Mouse (Mus musculus) limb, embryonic 10.5 days (tissue): ENCODE measurements around the gene Igfbp7. TPM values are rescaled to one million over a fixed set of nuclear protein-coding genes. Genes with fewer than 3 reads are reported as not detected.

Experiments
- DNase-seq: peaks from one replicate; pipeline ENCODE4 v3.0.0-alpha.2; 2017; ENCODE audit warnings: low spot score
- H3K27ac ChIP-seq: fragments of 300-500 bp; sonication (generic); 2 replicates; pipeline ENCODE4 v1.5.1; 2016; ENCODE audit warnings: mild to moderate bottlenecking
- H3K27me3 ChIP-seq: fragments of 300-500 bp; sonication (generic); 2 replicates; pipeline ENCODE4 v1.6.1; 2016; ENCODE audit warnings: low read depth, mild to moderate bottlenecking; ENCODE audit not compliant: poor library complexity, severe bottlenecking
- H3K36me3 ChIP-seq: fragments of 300-500 bp; sonication (generic); 2 replicates; pipeline ENCODE4 v1.6.1; 2016; ENCODE audit warnings: mild to moderate bottlenecking, moderate library complexity
- H3K4me1 ChIP-seq: fragments of 300-500 bp; sonication (generic); 2 replicates; pipeline ENCODE4 v1.6.1; 2016
- H3K4me3 ChIP-seq: fragments of 300-500 bp; sonication (generic); 2 replicates; pipeline ENCODE4 v1.5.1; 2016; ENCODE audit warnings: mild to moderate bottlenecking, moderate library complexity
- H3K9me3 ChIP-seq: fragments of 300-500 bp; sonication (generic); replicated peaks from 2 replicates; pipeline ENCODE4 v1.6.1; 2016; ENCODE audit warnings: mild to moderate bottlenecking
- WGBS: fragments of 180-500 bp; shearing (Covaris S2); methylation state at CpG from one replicate; pipeline ENCODE4 v1.1.7; 2016; 5-methylcytosine and 5-hydroxymethylcytosine counted together
- polyA plus RNA-seq: library from polyadenylated mRNA; unstranded; fragments of >200 nt; fragmentation: Nextera tagmentation; extraction: Ambion mirVana; gene quantifications from 2 replicates; pipeline ENCODE4 v1.2.1, GENCODE M21; 2016

The Igfbp7 gene
- polyA plus RNA-seq, 1 experiment from 2014 or later = 1.3 TPM

- H3K4me3 ChIP-seq = peak overlapping the region; percentile 37
- 13% methylated on average over 16 of the region's 16 CpGs for WGBS
- DNase-seq = peak; percentile 94
- H3K36me3 ChIP-seq = peaks cover 18% of the 10 kb centered on the region
- no peaks in the 10 kb centered on the region for H3K9me3 ChIP-seq
- H3K27me3 ChIP-seq = no peaks in the 10 kb centered on the region
- H3K27ac ChIP-seq = no peak overlapping the region
- H3K4me1 ChIP-seq = peaks cover 58% of the 10 kb centered on the region
Measured at GRCm38 (mm10) chr5:77354361-77354787, 53.5 kb downstream of the Igfbp7 start.

GRCm38 (mm10) chr5:77351691-77352090 lies 56.1 kb downstream of the Igfbp7 start:
- Histone ChIP-seq H3K4me3 (no peak overlapping the region), H3K4me1 (peaks cover 38% of the 10 kb centered on the region), H3K9me3 (no peaks in the 10 kb centered on the region), H3K27ac (no peak overlapping the region), H3K27me3 (no peaks in the 10 kb centered on the region), H3K36me3 (peaks cover 45% of the 10 kb centered on the region)
- WGBS = 80% methylated on average over 9 of the region's 9 CpGs
- DNase-seq = no peak

GRCm38 (mm10) chr5:77349971-77350658 lies 57.7 kb downstream of the Igfbp7 start:
- no peak for DNase-seq
- WGBS = 94% methylated on average over 15 of the region's 15 CpGs
- Histone ChIP-seq H3K4me3 (no peak overlapping the region), H3K27me3 (no peaks in the 10 kb centered on the region), H3K27ac (no peak overlapping the region), H3K4me1 (peaks cover 23% of the 10 kb centered on the region), H3K9me3 (no peaks in the 10 kb centered on the region), H3K36me3 (peaks cover 61% of the 10 kb centered on the region)

GRCm38 (mm10) chr5:77348901-77349300 lies 58.9 kb downstream of the Igfbp7 start:
- H3K9me3 ChIP-seq = no peaks in the 10 kb centered on the region
- no peak overlapping the region for H3K4me3 ChIP-seq
- 96% methylated on average over 8 of the region's 8 CpGs for WGBS
- peaks cover 13% of the 10 kb centered on the region for H3K4me1 ChIP-seq
- H3K27me3 ChIP-seq = no peaks in the 10 kb centered on the region
- no peak overlapping the region for H3K27ac ChIP-seq
- peaks cover 73% of the 10 kb centered on the region for H3K36me3 ChIP-seq
- no peak for DNase-seq

GRCm38 (mm10) chr5:77340033-77340432 lies 67.8 kb downstream of the Igfbp7 start:
- Histone ChIP-seq H3K9me3 (no peaks in the 10 kb centered on the region), H3K27ac (no peak overlapping the region), H3K4me1 (no peaks in the 10 kb centered on the region), H3K4me3 (no peak overlapping the region), H3K27me3 (no peaks in the 10 kb centered on the region), H3K36me3 (peaks cover 100% of the 10 kb centered on the region)
- WGBS = 90% methylated on average over 4 of the region's 4 CpGs
- DNase-seq = no peak

- 82% methylated on average over 5 of the region's 5 CpGs for WGBS
- no peak overlapping the region for H3K4me3 ChIP-seq
- DNase-seq = no peak
- H3K4me1 ChIP-seq = no peaks in the 10 kb centered on the region
- no peaks in the 10 kb centered on the region for H3K27me3 ChIP-seq
- no peaks in the 10 kb centered on the region for H3K9me3 ChIP-seq
- no peak overlapping the region for H3K27ac ChIP-seq
- H3K36me3 ChIP-seq = peaks cover 98% of the 10 kb centered on the region
Measured at GRCm38 (mm10) chr5:77330154-77330553, 77.7 kb downstream of the Igfbp7 start.

- H3K9me3 ChIP-seq = no peaks in the 10 kb centered on the region
- no peaks in the 10 kb centered on the region for H3K4me1 ChIP-seq
- peaks cover 100% of the 10 kb centered on the region for H3K36me3 ChIP-seq
- no peak overlapping the region for H3K27ac ChIP-seq
- no peak overlapping the region for H3K4me3 ChIP-seq
- 79% methylated on average over 1 of the region's 1 CpGs for WGBS
- H3K27me3 ChIP-seq = no peaks in the 10 kb centered on the region
- DNase-seq = no peak
Measured at GRCm38 (mm10) chr5:77324936-77325335, 82.9 kb downstream of the Igfbp7 start.

- WGBS = 94% methylated on average over 6 of the region's 6 CpGs
- H3K36me3 ChIP-seq = peaks cover 78% of the 10 kb centered on the region
Measured at GRCm38 (mm10) chr5:77314986-77315385, 92.9 kb downstream of the Igfbp7 start.

GRCm38 (mm10) chr5:77314206-77314605 lies 93.6 kb downstream of the Igfbp7 start:
- Histone ChIP-seq H3K4me3 (no peak overlapping the region), H3K9me3 (no peaks in the 10 kb centered on the region), H3K36me3 (peaks cover 73% of the 10 kb centered on the region), H3K27me3 (no peaks in the 10 kb centered on the region), H3K27ac (no peak overlapping the region), H3K4me1 (peaks cover 11% of the 10 kb centered on the region)
- 90% methylated on average over 4 of the region's 4 CpGs for WGBS
- no peak for DNase-seq

More at GRCm38 (mm10) chr5:77314986-77315385, 92.9 kb downstream of the Igfbp7 start:
- peaks cover 10% of the 10 kb centered on the region for H3K4me1 ChIP-seq
- DNase-seq = no peak
- no peak overlapping the region for H3K4me3 ChIP-seq
- H3K9me3 ChIP-seq = no peaks in the 10 kb centered on the region
- no peaks in the 10 kb centered on the region for H3K27me3 ChIP-seq
- no peak overlapping the region for H3K27ac ChIP-seq

- WGBS = under 1% methylated on average over 85 of the region's 85 CpGs
- peak; percentile 99 for DNase-seq
- no peaks in the 10 kb centered on the region for H3K27me3 ChIP-seq
- peaks cover 57% of the 10 kb centered on the region for H3K36me3 ChIP-seq
- H3K4me3 ChIP-seq = peak within 1 kb of the TSS; percentile 92
- peaks cover 28% of the 10 kb centered on the region for H3K4me1 ChIP-seq
- no peaks in the 10 kb centered on the region for H3K9me3 ChIP-seq
- peak within 1 kb of the TSS; percentile 93 for H3K27ac ChIP-seq
Measured at GRCm38 (mm10) chr5:77309924-77310772, 97.7 kb downstream of the Igfbp7 start, which contains the start of the genes Noa1 and Polr2b. Noa1 (minus strand) TSS chr5:77310084. Polr2b (plus strand) TSS chr5:77310147.

- WGBS = under 1% methylated on average over 76 of the region's 76 CpGs
- H3K9me3 ChIP-seq = no peaks in the 10 kb centered on the region
- DNase-seq = no peak
- H3K4me3 ChIP-seq = peak overlapping the region; percentile 92
- H3K4me1 ChIP-seq = peaks cover 28% of the 10 kb centered on the region
- H3K36me3 ChIP-seq = peaks cover 56% of the 10 kb centered on the region
- no peaks in the 10 kb centered on the region for H3K27me3 ChIP-seq
- H3K27ac ChIP-seq = peak overlapping the region; percentile 93
Measured at GRCm38 (mm10) chr5:77309051-77309906, 98.6 kb downstream of the Igfbp7 start.

GRCm38 (mm10) chr5:77307821-77308553 lies 99.9 kb downstream of the Igfbp7 start:
- 91% methylated on average over 5 of the region's 5 CpGs for WGBS
- H3K27ac ChIP-seq = no peak overlapping the region
- H3K27me3 ChIP-seq = no peaks in the 10 kb centered on the region
- peaks cover 50% of the 10 kb centered on the region for H3K36me3 ChIP-seq
- no peak for DNase-seq
- H3K9me3 ChIP-seq = no peaks in the 10 kb centered on the region
- peaks cover 28% of the 10 kb centered on the region for H3K4me1 ChIP-seq
- peak overlapping the region; percentile 92 for H3K4me3 ChIP-seq
